Mouse (Mus musculus) gastrocnemius, postnatal 25 days (tissue): Measurements from ENCODE around the gene Mef2b. TPM values are rescaled to one million over a fixed set of nuclear protein-coding genes. Genes with fewer than 3 reads are reported as not detected.
"Not testable (repeated sequence)": the region's sequence is repeated elsewhere in the genome, so short reads cannot be mapped to it uniquely, and the experiment has no call there.

Experiments used
- DNase-seq: peaks from one replicate; pipeline ENCODE4 v3.0.0; 2022
- total RNA-seq, 2 experiments: library from RNA; stranded (reverse); gene quantifications; 1 replicate in 1 of 2; 2 replicates in 1 of 2; pipeline ENCODE4 v1.2.3; 2021

Mef2b gene
- total RNA-seq, 2 experiments from 2014 or later = 0.21 to 0.23 TPM

DNA sequence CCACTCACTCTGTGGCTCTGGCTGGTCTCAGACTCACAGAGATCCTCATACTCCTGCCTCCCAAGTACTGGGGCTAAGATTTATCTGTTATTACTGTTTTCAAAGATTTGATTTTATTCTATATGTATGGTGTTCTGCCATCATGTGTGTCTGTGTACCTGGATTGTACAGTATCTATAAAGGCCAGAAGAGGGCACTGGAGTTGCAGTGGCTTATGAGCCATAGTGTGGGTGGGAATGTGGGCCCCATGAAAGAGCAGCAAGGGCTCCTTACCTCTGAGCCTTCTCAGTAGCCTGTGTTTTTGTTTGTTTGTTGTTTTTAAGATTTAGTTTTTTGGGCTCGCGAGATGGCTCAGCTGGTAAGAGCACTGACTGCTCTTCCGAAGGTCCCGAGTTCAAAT lies 39.6 kb downstream of the Mef2b start:
- no peak for DNase-seq

DNA sequence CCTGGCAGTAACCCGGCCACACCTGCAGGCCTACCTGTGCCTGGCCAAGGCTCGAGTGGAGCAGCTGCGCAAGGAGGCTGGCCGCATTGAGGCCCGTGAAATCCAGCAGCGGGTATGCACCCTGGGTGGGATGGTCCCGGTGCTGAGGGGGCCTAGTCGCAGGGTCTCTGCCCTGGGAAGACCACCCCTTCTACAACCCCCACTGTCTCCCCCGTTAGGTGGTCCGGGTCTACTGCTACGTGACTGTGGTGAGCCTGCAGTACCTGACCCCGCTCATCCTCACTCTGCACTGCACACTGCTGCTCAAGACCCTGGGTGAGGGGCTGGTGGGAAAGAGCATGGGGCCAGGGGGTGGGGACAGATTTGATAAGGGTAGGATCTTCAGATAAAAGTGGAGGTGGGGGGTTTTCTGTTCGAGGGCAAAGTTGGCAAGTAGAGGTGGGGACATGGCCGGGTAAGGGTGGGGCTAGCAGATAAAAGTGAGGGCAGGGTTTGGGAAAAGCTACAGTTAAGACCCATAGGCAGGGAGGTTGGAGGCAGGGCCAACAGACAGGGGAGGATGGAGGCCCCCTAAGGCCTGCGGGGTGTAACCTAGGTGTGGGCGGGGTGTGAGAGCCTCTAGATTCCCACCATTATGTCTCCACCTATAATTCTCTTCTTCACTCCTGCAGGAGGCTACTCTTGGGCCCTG lies 41.8 kb downstream of the Mef2b start:
- DNase-seq = no peak

DNA sequence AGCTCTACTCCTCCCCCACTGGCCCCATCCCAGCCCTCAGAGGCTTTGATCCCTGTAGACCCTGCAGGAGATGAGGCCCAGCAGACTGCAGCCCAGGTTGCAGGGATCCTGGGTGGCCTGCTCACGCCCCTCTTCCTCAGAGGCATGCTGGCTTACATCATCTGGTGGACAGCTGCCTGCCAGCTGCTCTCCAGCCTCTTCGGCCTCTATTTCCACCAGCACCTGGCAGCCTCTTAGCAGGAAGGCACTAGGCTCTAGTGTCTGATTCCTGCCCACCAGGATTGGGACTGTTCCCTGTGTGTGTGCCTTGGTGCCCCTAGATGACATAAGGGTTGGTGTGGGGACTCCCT lies 42.4 kb downstream of the Mef2b start:
- no peak for DNase-seq

DNA sequence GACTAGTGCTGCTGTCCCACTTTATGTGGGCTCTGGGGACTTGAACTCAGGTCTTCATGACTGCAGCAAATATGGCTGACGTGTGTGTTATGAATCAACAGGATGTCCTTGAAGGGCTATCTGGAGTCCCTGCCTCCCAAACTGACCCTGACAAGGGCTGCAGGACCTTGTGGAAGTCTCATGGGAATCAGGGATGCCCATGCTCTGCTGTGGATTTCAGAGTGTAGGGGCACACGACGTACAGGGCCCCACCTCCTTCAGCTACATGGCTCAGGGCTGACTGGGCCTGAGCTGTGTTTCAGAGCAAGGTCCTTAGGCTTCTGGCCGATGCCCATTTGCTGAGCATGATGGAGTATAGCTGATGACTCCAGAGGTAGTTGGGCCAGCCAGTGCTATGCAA lies 43.7 kb downstream of the Mef2b start:
- DNase-seq = no peak

DNA sequence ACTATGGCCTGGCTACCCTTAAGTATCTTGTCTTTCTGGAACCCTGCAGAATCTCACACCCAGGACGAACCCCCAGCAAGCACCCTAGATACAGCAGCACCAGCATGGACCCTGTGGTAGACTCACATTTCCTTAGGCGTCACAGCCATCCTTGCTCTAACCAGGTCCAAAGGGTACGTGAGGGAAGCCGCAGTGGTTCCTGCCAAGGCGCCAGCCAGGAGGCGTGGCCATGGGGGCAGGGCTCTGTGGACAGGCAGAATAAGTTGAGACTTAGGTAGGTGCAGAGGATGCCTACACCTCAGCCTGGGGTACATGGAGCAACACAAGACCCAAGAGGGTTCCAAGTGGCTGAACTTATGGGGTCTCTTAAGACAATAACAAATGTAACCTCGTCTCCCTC lies 49.2 kb downstream of the Mef2b start:
- DNase-seq = no peak

DNA sequence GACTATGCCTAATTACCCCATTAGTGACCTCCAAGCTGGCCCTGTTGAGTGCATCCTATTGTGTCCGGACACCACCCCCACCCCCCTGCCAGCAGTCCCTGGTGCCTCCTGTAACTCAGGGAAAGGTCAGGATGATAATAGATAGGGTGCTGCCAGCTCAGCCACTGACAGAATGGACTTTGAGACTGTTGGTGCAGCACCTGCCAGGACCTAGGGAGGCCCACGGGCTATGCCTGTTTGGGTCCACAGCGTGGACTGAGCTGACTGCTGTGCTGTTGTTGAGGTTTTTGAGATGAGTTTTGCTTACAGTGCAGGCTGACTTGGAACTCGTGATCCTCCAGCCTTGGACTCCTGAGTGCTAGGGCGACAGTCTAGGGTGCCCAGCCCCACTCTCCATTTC lies 53.7 kb downstream of the Mef2b start:
- no peak for DNase-seq

DNA sequence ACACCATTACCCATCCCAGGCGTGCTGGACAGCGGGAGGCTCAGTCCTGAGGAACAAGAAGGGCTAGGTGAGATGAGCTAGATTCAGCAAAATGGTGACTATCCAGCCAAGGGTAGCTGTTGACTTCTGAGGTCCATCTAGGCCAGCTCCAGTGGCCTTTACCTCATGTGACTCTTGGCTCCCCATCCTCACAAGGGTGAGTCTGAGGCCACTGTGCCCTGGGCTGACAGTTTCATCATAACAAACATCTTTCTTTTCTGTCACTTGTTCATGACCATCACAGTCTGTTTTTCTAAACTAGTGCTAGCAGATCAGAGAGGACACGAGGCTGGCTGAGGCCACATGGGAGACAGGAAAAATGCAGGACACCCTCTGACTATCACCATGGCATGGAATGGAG lies 54.7 kb downstream of the Mef2b start:
- DNase-seq = no peak

DNA sequence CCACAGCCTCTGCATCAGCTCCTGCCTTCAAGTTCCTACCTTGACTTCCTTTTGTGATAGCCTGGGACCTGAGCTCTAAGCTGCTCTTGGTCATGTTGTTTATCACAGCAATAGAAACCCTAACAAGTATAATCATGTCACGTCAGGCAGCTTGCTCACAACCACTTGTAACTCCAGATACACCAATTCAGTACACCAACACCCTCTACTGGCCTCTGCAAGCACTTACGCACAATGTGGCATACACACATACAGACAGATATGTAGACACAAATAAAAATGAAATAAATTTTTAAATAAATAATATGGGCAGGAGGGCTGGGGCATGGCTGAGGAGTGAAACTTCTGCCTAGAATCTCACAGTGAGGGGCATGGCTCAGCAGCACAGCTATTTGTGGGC lies 56.3 kb downstream of the Mef2b start:
- DNase-seq = no peak

DNA sequence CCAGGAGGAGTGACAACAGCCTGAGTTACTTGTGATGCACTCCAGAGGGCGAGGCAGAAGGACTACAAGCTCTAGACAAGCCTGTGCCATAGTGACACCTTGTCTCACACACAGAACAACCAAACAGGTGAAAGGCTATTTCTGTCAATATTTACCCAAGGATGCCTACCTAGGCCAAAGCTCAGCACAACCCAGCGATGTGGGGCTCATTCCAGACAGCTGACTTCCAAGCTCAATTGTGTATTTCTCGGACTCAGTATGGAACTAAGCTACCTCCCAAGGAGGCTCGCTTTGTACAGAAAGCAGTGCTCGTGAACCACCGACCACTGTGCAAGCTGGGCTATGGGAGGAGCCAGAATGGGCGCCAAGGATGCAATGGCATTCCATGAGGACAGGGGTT lies 58.1 kb downstream of the Mef2b start:
- no peak for DNase-seq

DNA sequence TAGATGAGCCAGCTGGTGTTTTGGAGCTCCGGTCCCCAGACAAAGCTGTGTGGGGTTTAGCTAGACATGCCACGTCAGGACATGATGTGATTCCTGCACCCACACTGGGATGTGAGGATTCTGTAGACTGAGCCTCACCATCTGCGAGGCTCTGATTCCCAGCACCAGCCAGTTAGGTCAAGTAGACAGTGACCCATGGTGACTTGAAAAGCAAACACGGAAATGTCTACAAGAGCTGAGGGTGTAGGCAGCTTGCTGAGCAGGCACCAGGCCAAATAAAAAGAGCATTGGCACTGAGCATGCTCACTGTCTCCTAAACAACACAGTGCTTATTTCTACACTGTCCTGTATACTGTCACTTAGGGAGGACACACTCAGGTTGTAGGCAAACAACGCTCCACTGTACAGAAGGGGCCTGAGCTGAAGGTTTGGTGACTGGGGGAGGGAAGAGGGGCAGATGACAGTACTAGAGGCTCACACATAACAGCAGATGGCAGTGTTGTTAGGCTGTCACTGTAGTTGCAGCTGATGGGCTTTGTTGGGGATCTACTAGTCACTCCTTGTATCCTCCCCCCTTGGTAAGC lies 60.7 kb downstream of the Mef2b start:
- no peak for DNase-seq

DNA sequence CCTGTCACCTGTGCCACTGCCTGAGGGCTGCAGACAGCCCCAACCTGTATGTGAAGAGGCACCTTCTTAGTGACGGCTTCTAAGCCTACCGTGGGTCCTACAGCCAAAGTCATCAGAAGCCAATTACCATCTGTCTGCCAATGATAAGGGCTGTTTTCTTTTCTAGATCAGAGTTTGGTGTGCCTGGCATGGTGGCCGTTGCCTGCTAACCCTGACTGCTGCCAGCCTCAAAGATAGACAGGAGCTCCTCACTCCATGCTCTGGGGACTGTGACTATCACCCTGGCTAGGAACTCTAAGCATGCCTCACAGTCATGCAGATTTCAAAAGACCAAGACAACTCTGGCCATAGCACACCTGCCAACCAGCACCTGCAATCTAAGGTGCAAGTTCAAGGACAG lies 61.9 kb downstream of the Mef2b start:
- DNase-seq = no peak

DNA sequence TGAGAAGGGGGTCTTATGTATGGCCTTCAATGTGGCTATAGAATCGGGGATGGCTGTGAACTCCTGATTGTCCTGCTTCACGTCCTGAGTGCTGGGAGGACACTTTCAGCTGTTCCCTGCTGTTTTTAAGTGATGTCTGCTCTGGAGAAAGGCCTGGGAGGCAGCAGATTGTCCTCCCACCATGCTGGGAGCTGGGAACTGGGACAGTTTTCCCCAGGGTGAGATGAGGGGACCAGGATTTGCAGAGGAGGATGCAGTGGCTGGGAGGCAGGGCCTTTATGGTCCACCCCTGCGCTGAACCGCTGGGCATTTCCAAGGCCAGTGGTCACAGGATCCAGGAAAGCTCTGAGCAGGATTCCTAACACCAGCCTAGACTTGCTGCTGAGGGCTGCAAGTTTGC lies 63.6 kb downstream of the Mef2b start:
- DNase-seq = no peak

DNA sequence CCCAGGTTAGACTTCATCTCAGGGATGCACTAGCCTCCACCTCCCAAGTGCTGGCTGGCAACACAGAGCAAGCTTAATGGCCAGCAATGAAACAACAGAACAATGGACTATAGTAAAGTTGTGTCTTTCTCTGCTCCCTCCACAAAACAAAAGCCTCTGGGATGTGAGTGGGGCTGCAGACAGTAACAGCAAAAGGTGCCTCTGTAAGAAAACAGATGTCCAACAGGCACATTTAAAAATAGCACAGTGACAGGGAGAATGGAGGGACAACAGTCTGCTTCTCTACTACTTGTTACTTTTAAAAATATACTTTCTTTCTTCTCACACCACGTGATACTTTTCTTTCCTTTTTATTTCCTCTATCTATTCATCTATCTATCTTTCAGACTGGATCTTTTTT lies 65.2 kb downstream of the Mef2b start:
- no peak for DNase-seq

DNA sequence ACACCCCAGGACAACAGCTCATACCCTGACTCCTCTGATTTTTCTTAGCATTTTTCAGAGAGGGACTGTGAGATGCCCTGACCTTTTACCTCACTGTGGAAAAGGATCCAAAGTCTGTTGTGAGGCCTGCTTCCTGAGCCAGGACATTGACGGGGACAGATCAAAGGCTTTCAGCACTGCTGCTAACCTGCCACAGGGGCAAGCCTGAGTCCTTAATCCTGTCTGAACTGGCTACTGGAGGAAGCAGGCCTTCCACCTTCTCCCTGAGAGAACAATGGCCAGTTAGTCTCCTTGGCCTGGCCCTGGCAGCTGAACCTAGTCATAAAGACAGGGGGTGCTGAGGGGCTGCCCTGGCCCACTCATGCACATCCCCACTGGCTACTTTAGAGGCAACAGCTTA lies 68.6 kb downstream of the Mef2b start:
- no peak for DNase-seq

DNA sequence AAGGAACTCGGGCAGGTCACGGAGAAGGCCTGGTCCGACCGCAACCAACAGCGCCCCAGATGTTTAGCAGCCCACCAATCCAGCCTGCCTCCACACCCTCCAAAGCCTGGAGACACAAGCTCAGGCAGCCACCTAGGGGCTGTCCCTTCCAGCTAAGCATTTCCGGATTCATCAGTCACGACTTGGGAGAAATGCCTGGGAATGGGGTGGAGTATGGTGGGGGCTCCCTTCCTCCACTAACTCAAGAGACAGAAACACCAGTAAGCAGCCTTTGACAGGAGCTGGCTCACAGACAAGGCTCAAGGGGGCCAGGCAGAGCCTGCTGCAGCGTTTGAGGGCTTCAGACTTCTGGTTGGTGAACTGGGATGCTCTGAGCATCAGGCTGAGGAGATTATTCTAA lies 71.0 kb downstream of the Mef2b start:
- no peak for DNase-seq

DNA sequence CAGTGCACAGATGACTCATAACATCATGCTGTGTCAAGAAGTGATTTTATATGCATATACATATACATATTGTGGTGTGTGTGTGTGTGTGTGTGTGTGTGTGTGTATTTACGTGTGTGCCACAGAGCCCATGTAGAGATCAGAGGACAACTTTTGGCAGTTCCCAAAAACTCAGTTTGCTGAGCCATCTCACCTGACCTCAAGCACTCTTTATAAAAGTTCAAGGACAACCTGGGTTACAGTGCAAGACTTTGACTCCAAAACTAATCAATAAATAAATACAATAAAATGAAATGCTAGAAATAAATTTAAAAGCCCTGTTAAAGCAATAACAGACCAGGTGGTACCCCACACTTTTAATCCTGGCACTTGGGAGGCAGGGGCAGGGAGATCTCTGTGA lies 71.8 kb downstream of the Mef2b start:
- no peak for DNase-seq

DNA sequence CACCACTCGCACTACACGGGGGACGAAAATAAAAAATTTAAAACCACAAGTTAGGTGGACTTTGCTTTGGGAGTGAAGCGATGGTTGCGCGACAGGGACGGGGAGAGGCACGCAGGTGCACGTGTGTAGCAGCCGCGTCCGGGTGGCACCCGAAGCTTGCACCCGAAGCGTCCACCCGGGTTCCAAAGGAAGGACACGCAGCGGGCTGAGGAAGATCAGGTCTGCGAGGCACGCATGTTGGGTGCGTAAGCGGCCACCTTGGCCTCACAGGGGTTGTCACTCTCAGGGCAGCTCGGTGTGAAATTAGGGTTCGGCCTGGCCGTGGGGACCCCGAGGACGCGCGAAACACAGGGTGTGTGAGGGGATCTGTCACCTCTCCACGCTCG lies 72.2 kb downstream of the Mef2b start:
- DNase-seq = no peak

DNA sequence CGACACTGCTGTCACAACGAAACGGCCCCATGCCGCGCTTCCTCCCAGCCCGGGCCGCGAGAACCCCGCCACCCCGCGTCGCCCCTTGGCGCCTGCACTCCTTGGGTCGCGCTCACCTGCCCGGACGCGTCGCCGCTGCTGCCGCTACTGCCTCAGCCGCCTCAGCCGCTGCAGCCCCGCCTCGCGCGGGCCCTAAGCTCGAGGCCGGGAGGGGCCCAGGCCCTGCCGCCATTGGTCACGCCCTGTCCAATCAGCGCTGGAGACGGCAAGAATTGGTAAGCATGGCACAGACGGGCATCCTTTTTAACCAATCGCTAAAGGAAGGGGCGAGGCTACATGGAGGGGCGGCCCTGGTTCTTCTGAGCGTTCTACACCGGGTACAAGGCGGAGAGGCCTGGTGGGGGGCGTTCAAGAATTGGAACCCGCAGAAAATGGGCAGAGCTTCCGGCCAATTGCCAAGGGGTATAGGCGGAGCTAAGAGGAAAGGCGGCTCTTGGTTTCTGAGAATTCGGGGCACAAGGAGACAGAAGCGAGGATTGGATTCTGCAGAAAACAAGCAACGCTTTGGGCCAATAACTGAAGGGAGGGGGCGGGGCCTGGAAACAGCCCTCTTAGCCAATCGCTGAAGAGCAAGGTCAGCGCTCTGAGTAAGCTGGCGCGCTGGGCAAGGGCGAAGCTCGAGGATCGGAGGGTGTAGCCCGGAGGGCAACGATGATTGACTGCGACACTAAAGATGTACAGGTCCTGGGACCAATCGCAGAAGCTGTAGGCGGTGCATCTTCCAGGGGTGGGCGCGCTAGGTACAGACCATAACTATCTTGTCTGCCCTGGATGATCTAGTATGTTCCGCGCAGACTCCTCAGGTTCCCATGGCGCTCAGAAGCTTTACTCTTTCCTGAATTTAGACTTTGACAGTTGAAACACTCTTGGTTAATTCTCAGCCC lies 72.9 kb downstream of the Mef2b start, which contains the start of gene Slc25a42:
Gene Slc25a42 (minus strand): TSS at position 194 of the 944 bp plus-strand sequence.
- peak; percentile 99 for DNase-seq

DNA sequence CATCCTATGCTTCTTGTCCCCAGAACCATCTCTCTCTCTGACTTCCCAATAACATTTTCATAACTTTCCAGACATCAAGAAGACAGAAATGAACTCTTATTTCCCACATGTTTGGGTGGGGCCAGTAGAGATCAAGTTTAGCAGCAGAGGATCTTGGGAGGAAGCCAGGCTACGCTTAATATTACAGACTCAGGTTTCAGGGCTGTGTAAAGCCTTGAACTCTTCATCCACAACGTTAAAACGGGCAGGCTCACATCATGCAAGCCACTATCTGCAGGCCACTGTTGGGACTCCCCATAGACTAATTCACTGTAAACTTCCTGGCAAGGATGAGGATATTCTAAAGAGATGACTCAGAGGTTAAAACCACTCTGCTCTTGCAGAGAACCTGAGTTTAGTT lies 74.9 kb downstream of the Mef2b start:
- DNase-seq = no peak

DNA sequence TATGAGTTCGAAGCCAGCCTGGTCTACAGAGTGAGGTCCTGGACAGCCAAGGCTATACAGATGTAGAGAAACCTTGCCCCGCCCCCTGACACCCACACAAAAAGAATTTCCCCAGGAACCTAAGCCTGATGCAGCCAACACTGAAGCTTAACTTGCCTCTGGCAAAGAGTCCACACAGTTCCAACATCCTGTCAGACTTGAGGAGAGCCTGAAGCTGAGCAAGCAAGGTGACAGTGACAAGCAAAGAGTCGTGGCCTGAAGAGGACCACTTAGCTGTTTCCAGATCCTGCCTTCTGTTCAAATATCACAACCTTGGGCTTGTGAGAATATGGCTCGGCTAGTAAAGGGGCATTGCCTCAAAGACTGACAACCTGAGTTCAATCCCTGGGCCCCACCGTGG lies 75.6 kb downstream of the Mef2b start:
- DNase-seq = no peak

DNA sequence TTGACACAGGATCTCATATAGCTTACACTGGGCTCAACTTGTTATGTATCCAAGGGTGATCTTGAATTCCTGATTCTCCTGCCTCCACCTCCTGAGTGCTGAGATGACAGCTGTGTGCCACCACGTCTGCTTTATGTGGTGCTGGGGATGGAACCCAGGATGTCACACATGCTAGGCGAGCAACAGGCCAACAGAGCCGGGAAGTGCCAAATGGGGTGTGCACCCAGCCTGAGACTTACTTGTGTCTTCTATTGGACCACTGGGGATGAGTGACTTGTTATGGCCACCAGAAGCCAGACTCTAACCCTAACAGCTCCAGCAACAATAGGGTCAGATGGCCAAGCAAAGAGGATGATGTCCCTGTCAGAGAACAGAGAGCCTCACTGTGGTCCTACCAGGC lies 76.7 kb downstream of the Mef2b start:
- not testable (repeated sequence) for DNase-seq

DNA sequence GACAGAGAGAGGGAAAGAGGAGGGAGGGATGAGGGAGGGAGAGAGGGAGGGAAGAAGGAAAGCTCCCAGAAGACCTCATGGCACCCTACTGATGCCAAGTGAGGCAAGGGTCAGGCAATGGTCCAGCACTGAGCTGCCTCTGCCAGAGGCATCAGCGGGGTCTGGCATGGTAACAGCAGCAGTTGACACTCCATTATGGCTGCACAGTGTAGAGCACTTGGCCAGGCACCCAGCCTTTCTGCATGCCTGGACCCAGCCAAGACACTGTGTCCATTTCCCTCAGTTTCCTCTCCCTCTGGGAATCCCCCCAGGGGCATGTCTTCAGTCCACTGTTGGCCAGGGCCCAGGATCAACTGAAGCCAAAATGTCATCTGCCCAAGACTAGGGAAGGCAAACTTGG lies 77.1 kb downstream of the Mef2b start:
- DNase-seq = peak; percentile 79
